Mouse (Mus musculus) monocyte, adult 5-6 weeks (primary cell): ENCODE data around the gene Adamtsl4. TPM values are rescaled to one million over a fixed set of nuclear protein-coding genes. Genes with fewer than 3 reads are reported as not detected.

Experiments
- total RNA-seq: library from RNA; stranded (forward); fragments of 200-1000, 200-491, 200-594 nt; gene quantifications from 3 replicates; pipeline ENCODE4 v1.2.3, GENCODE M21; 2017

The Adamtsl4 gene
- total RNA-seq, 1 experiment from 2014 or later: 0.38 TPM

Other genes with a start within 250 kb of the Adamtsl4 start
- 0.19 to 0.87 TPM (median 0.75 TPM) in 3 replicates for gene Ctsk, start 188.7 kb downstream of the Adamtsl4 start, total RNA-seq
- 2,267 to 4,734 TPM (median 3,937 TPM) in 3 replicates for gene Ctss, start 161.1 kb downstream of the Adamtsl4 start, total RNA-seq
- not detected in 3 replicates for gene Hormad1, start 128.2 kb downstream of the Adamtsl4 start, total RNA-seq
- gene Golph3l, start 99.0 kb downstream of the Adamtsl4 start, total RNA-seq: 26.6 to 53.1 TPM (median 29.7 TPM) in 3 replicates
- 127 to 153 TPM (median 131 TPM) in 3 replicates for gene Ensa, start 62.9 kb downstream of the Adamtsl4 start, total RNA-seq
- 678 to 973 TPM (median 884 TPM) in 3 replicates for gene Mcl1, start 29.1 kb downstream of the Adamtsl4 start, total RNA-seq
- gene Ecm1, start 51.7 kb upstream of the Adamtsl4 start, total RNA-seq: 1.6 to 7.1 TPM in 2 of 3 replicates, not detected in the other
- gene Tars2, start 72.3 kb upstream of the Adamtsl4 start, total RNA-seq: 15.4 to 29.0 TPM (median 21.4 TPM) in 3 replicates
- gene Rprd2, start 130.9 kb upstream of the Adamtsl4 start, total RNA-seq: 47.5 to 52.2 TPM (median 48.5 TPM) in 3 replicates
- gene Prpf3, start 168.0 kb upstream of the Adamtsl4 start, total RNA-seq: 30.1 to 50.7 TPM (median 32.2 TPM) in 3 replicates
- gene Mrps21, start 183.6 kb upstream of the Adamtsl4 start, total RNA-seq: 241 to 323 TPM (median 321 TPM) in 3 replicates
- gene Ciart, start 194.3 kb upstream of the Adamtsl4 start, total RNA-seq: 6.4 to 16.6 TPM (median 10.2 TPM) in 3 replicates
- 148 to 259 TPM (median 230 TPM) in 3 replicates for gene BC028528, start 204.1 kb upstream of the Adamtsl4 start, total RNA-seq
- 27.5 to 35.0 TPM (median 32.8 TPM) in 3 replicates for gene Aph1a, start 206.1 kb upstream of the Adamtsl4 start, total RNA-seq
- not detected in 3 replicates for gene Car14, start 216.8 kb upstream of the Adamtsl4 start, total RNA-seq
- gene Anp32e, start 241.3 kb upstream of the Adamtsl4 start, total RNA-seq: 108 to 150 TPM (median 134 TPM) in 3 replicates